Mouse (Mus musculus) activated CD4-positive, CD25-positive, alpha-beta regulatory T cell, adult 4 months (primary cell): ENCODE measurements around the gene Zc3hav1l. TPM values are rescaled to one million over a fixed set of nuclear protein-coding genes. Genes with fewer than 3 reads are reported as not detected.

Experiments used
- ATAC-seq: one replicate; pipeline ENCODE4 v1.8.0; 2017
- polyA plus RNA-seq, 2 experiments: library from polyadenylated mRNA; unstranded; fragments of 100-300 nt; shearing (Covaris generic); gene quantifications; one replicate each; pipeline ENCODE4 v1.2.1; 2017

Gene Zc3hav1l
- under 1 TPM; 0.54 to 0.58 TPM for polyA plus RNA-seq

- ATAC-seq, result peak; percentile 53
These were observed at the start of gene Zc3hav1l for GRCm38 (mm10) chr6:38298761-38299401. Zc3hav1l (minus strand) TSS chr6:38299259.

- ATAC-seq, result no peak
These were observed 48.8 kb upstream of the Zc3hav1l start for GRCm38 (mm10) chr6:38347875-38348274.

- peak; percentile 58 for ATAC-seq
These were observed 46.7 kb upstream of the Zc3hav1l start for GRCm38 (mm10) chr6:38345796-38346195.

GRCm38 (mm10) chr6:38344006-38344670 lies 45.1 kb upstream of the Zc3hav1l start:
- ATAC-seq, result peak; percentile 26

- no peak for ATAC-seq
These were observed 44.5 kb upstream of the Zc3hav1l start for GRCm38 (mm10) chr6:38343581-38343980.

- ATAC-seq, result peak; percentile 21
These were observed 43.6 kb upstream of the Zc3hav1l start for GRCm38 (mm10) chr6:38342666-38342992.

GRCm38 (mm10) chr6:38341751-38342665 lies 42.9 kb upstream of the Zc3hav1l start:
- ATAC-seq, result peak; percentile 47

GRCm38 (mm10) chr6:38339078-38339477 lies 40.0 kb upstream of the Zc3hav1l start:
- no peak for ATAC-seq

- ATAC-seq, result peak; percentile 17
These were observed 38.9 kb upstream of the Zc3hav1l start for GRCm38 (mm10) chr6:38337951-38338350.

GRCm38 (mm10) chr6:38337166-38337705 lies 38.2 kb upstream of the Zc3hav1l start:
- no peak for ATAC-seq

GRCm38 (mm10) chr6:38335264-38335663 lies 36.2 kb upstream of the Zc3hav1l start:
- ATAC-seq, result no peak

- peak; percentile 33 for ATAC-seq
These were observed 27.5 kb upstream of the Zc3hav1l start for GRCm38 (mm10) chr6:38326596-38326995.

GRCm38 (mm10) chr6:38320621-38321020 lies 21.6 kb upstream of the Zc3hav1l start:
- ATAC-seq, result no peak

GRCm38 (mm10) chr6:38316050-38316449 lies 17.0 kb upstream of the Zc3hav1l start:
- no peak for ATAC-seq

GRCm38 (mm10) chr6:38309741-38310140 lies 10.7 kb upstream of the Zc3hav1l start:
- ATAC-seq, result peak; percentile 50

- no peak for ATAC-seq
These were observed 5.9 kb upstream of the Zc3hav1l start for GRCm38 (mm10) chr6:38304981-38305380.

- no peak for ATAC-seq
These were observed 818 bp downstream of the Zc3hav1l start for GRCm38 (mm10) chr6:38298246-38298635.

GRCm38 (mm10) chr6:38297580-38298245 lies 1.3 kb downstream of the Zc3hav1l start:
- no peak for ATAC-seq

- no peak for ATAC-seq
These were observed 5.4 kb downstream of the Zc3hav1l start for GRCm38 (mm10) chr6:38293708-38294107.

GRCm38 (mm10) chr6:38292871-38293646 lies 6.0 kb downstream of the Zc3hav1l start:
- no peak for ATAC-seq

- no peak for ATAC-seq
These were observed 14.6 kb downstream of the Zc3hav1l start for GRCm38 (mm10) chr6:38284422-38284821.

- ATAC-seq, result no peak
These were observed 34.6 kb downstream of the Zc3hav1l start for GRCm38 (mm10) chr6:38264466-38264865.
